Mouse (Mus musculus): ENCODE measurements around the gene Ctsf. TPM values are rescaled to one million over a fixed set of nuclear protein-coding genes. Genes with fewer than 3 reads are reported as not detected.

Gene Ctsf
- polyA plus RNA-seq, 1 experiment from 2014 or later, result 20.2 TPM

- DNase-seq (ENCODE audit: low spot score) (no peak), ATAC-seq (ENCODE audit: insufficient number of reproducible peaks, low FRiP score, low TSS enrichment, low read depth) (no peak)
- Histone ChIP-seq H3K4me1 (ENCODE audit: control insufficient read depth, insufficient read depth, low read length) (no peaks in the 10 kb centered on the region), H3K36me3 (ENCODE audit: control insufficient read depth, insufficient read depth, low read length) (no peaks in the 10 kb centered on the region), H3K9ac (ENCODE audit: low read length) (no peak overlapping the region), H3K4me3 (ENCODE audit: low read depth, low read length) (peak overlapping the region; percentile 80), H3K27ac (replicated peaks; ENCODE audit: low read depth, low read length) (no peak overlapping the region), H3K4me2 (ENCODE audit: low read depth, severe bottlenecking) (peak overlapping the region; percentile 81), H3K27me3 (ENCODE audit: control insufficient read depth, insufficient read depth, low read length) (no peaks in the 10 kb centered on the region), H3K9me3 (ENCODE audit: control insufficient read depth, low read length) (no peaks in the 10 kb centered on the region)
- 57% methylated on average over 10 of the region's 10 CpGs for WGBS
These were observed 24.4 kb downstream of the Ctsf start for GRCm38 (mm10) chr19:4879324-4879703.

GRCm38 (mm10) chr19:4883961-4884360 lies 29.0 kb downstream of the Ctsf start:
- no peaks in the 10 kb centered on the region for H3K9me3 ChIP-seq (ENCODE audit: control insufficient read depth, low read length)
- WGBS, result 84% methylated on average over 4 of the region's 4 CpGs
- no peak for DNase-seq (ENCODE audit: low spot score)
- H3K4me1 ChIP-seq (ENCODE audit: control insufficient read depth, insufficient read depth, low read length), result no peaks in the 10 kb centered on the region
- H3K27ac ChIP-seq (replicated peaks; ENCODE audit: low read depth, low read length), result no peak overlapping the region
- H3K36me3 ChIP-seq (ENCODE audit: control insufficient read depth, insufficient read depth, low read length), result no peaks in the 10 kb centered on the region
- H3K4me2 ChIP-seq (ENCODE audit: low read depth, severe bottlenecking), result no peak overlapping the region
- no peaks in the 10 kb centered on the region for H3K27me3 ChIP-seq (ENCODE audit: control insufficient read depth, insufficient read depth, low read length)
- H3K9ac ChIP-seq (ENCODE audit: low read length), result no peak overlapping the region
- ATAC-seq (ENCODE audit: insufficient number of reproducible peaks, low FRiP score, low TSS enrichment, low read depth), result no peak
- H3K4me3 ChIP-seq (ENCODE audit: low read depth, low read length), result no peak overlapping the region

GRCm38 (mm10) chr19:4889791-4890190 lies 34.9 kb downstream of the Ctsf start:
- H3K27me3 ChIP-seq (ENCODE audit: control insufficient read depth, insufficient read depth, low read length), result no peaks in the 10 kb centered on the region
- DNase-seq (ENCODE audit: low spot score) (no peak), ATAC-seq (ENCODE audit: insufficient number of reproducible peaks, low FRiP score, low TSS enrichment, low read depth) (no peak)
- H3K27ac ChIP-seq (replicated peaks; ENCODE audit: low read depth, low read length), result no peak overlapping the region
- H3K36me3 ChIP-seq (ENCODE audit: control insufficient read depth, insufficient read depth, low read length), result no peaks in the 10 kb centered on the region
- no peak overlapping the region for H3K4me2 ChIP-seq (ENCODE audit: low read depth, severe bottlenecking)
- H3K4me3 ChIP-seq (ENCODE audit: low read depth, low read length), result no peak overlapping the region
- WGBS, result 81% methylated on average over 10 of the region's 10 CpGs
- no peaks in the 10 kb centered on the region for H3K9me3 ChIP-seq (ENCODE audit: control insufficient read depth, low read length)
- no peaks in the 10 kb centered on the region for H3K4me1 ChIP-seq (ENCODE audit: control insufficient read depth, insufficient read depth, low read length)
- H3K9ac ChIP-seq (ENCODE audit: low read length), result no peak overlapping the region

- DNase-seq (ENCODE audit: low spot score) (no peak), ATAC-seq (ENCODE audit: insufficient number of reproducible peaks, low FRiP score, low TSS enrichment, low read depth) (no peak)
- Histone ChIP-seq H3K4me3 (ENCODE audit: low read depth, low read length) (no peak overlapping the region), H3K36me3 (ENCODE audit: control insufficient read depth, insufficient read depth, low read length) (no peaks in the 10 kb centered on the region), H3K9ac (ENCODE audit: low read length) (no peak overlapping the region), H3K4me1 (ENCODE audit: control insufficient read depth, insufficient read depth, low read length) (no peaks in the 10 kb centered on the region), H3K4me2 (ENCODE audit: low read depth, severe bottlenecking) (no peak overlapping the region), H3K9me3 (ENCODE audit: control insufficient read depth, low read length) (no peaks in the 10 kb centered on the region), H3K27me3 (ENCODE audit: control insufficient read depth, insufficient read depth, low read length) (no peaks in the 10 kb centered on the region), H3K27ac (replicated peaks; ENCODE audit: low read depth, low read length) (no peak overlapping the region)
- 75% methylated on average over 3 of the region's 3 CpGs for WGBS
These were observed 36.9 kb downstream of the Ctsf start for GRCm38 (mm10) chr19:4891798-4892197.

GRCm38 (mm10) chr19:4896780-4897520 lies 42.0 kb downstream of the Ctsf start:
- H3K4me3 ChIP-seq (ENCODE audit: low read depth, low read length), result no peak overlapping the region
- no peak for DNase-seq (ENCODE audit: low spot score)
- no peak overlapping the region for H3K27ac ChIP-seq (replicated peaks; ENCODE audit: low read depth, low read length)
- no peaks in the 10 kb centered on the region for H3K27me3 ChIP-seq (ENCODE audit: control insufficient read depth, insufficient read depth, low read length)
- ATAC-seq (ENCODE audit: insufficient number of reproducible peaks, low FRiP score, low TSS enrichment, low read depth), result no peak
- H3K4me1 ChIP-seq (ENCODE audit: control insufficient read depth, insufficient read depth, low read length), result no peaks in the 10 kb centered on the region
- H3K4me2 ChIP-seq (ENCODE audit: low read depth, severe bottlenecking), result no peak overlapping the region
- H3K9ac ChIP-seq (ENCODE audit: low read length), result no peak overlapping the region
- H3K36me3 ChIP-seq (ENCODE audit: control insufficient read depth, insufficient read depth, low read length), result no peaks in the 10 kb centered on the region
- no peaks in the 10 kb centered on the region for H3K9me3 ChIP-seq (ENCODE audit: control insufficient read depth, low read length)
- 50% methylated on average over 21 of the region's 21 CpGs for WGBS

GRCm38 (mm10) chr19:4898972-4899371 lies 44.0 kb downstream of the Ctsf start:
- DNase-seq (ENCODE audit: low spot score) (no peak), ATAC-seq (ENCODE audit: insufficient number of reproducible peaks, low FRiP score, low TSS enrichment, low read depth) (no peak)
- 75% methylated on average over 9 of the region's 9 CpGs for WGBS
- Histone ChIP-seq H3K9ac (ENCODE audit: low read length) (no peak overlapping the region), H3K4me2 (ENCODE audit: low read depth, severe bottlenecking) (no peak overlapping the region), H3K9me3 (ENCODE audit: control insufficient read depth, low read length) (no peaks in the 10 kb centered on the region), H3K27me3 (ENCODE audit: control insufficient read depth, insufficient read depth, low read length) (no peaks in the 10 kb centered on the region), H3K27ac (replicated peaks; ENCODE audit: low read depth, low read length) (no peak overlapping the region), H3K4me3 (ENCODE audit: low read depth, low read length) (no peak overlapping the region), H3K4me1 (ENCODE audit: control insufficient read depth, insufficient read depth, low read length) (no peaks in the 10 kb centered on the region), H3K36me3 (ENCODE audit: control insufficient read depth, insufficient read depth, low read length) (no peaks in the 10 kb centered on the region; the same call in 1 of the 2 replicates)

- no peaks in the 10 kb centered on the region for H3K4me1 ChIP-seq (ENCODE audit: control insufficient read depth, insufficient read depth, low read length)
- 79% methylated on average over 3 of the region's 3 CpGs for WGBS
- no peaks in the 10 kb centered on the region; the same call in 1 of the 2 replicates for H3K36me3 ChIP-seq (ENCODE audit: control insufficient read depth, insufficient read depth, low read length)
- ATAC-seq (ENCODE audit: insufficient number of reproducible peaks, low FRiP score, low TSS enrichment, low read depth) (no peak), DNase-seq (ENCODE audit: low spot score) (no peak)
- no peak overlapping the region for H3K4me2 ChIP-seq (ENCODE audit: low read depth, severe bottlenecking)
- no peaks in the 10 kb centered on the region for H3K27me3 ChIP-seq (ENCODE audit: control insufficient read depth, insufficient read depth, low read length)
- no peaks in the 10 kb centered on the region for H3K9me3 ChIP-seq (ENCODE audit: control insufficient read depth, low read length)
- no peak overlapping the region for H3K4me3 ChIP-seq (ENCODE audit: low read depth, low read length)
- no peak overlapping the region for H3K27ac ChIP-seq (replicated peaks; ENCODE audit: low read depth, low read length)
- no peak overlapping the region for H3K9ac ChIP-seq (ENCODE audit: low read length)
These were observed 45.0 kb downstream of the Ctsf start for GRCm38 (mm10) chr19:4899888-4900287.

- peak within 1 kb of the TSS; percentile 67 for H3K4me3 ChIP-seq (ENCODE audit: low read depth, low read length)
- no peaks in the 10 kb centered on the region for H3K4me1 ChIP-seq (ENCODE audit: control insufficient read depth, insufficient read depth, low read length)
- 0 out of 2 replicates have a peak, but pooled peaks have one; percentile 39 for ATAC-seq (ENCODE audit: insufficient number of reproducible peaks, low FRiP score, low TSS enrichment, low read depth)
- peak within 1 kb of the TSS; percentile 43 for H3K4me2 ChIP-seq (ENCODE audit: low read depth, severe bottlenecking)
- H3K27me3 ChIP-seq (ENCODE audit: control insufficient read depth, insufficient read depth, low read length), result no peaks in the 10 kb centered on the region
- H3K9me3 ChIP-seq (ENCODE audit: control insufficient read depth, low read length), result no peaks in the 10 kb centered on the region
- peak within 1 kb of the TSS; percentile 60 for H3K9ac ChIP-seq (ENCODE audit: low read length)
- H3K36me3 ChIP-seq (ENCODE audit: control insufficient read depth, insufficient read depth, low read length), result peaks cover 3% of the 10 kb centered on the region
- DNase-seq (ENCODE audit: low spot score), result peak; percentile 91
- WGBS, result 9% methylated on average over 31 of the region's 31 CpGs
- H3K27ac ChIP-seq (replicated peaks; ENCODE audit: low read depth, low read length), result no peak within 1 kb of the TSS
These were observed 51.3 kb downstream of the Ctsf start, which contains the start of gene Bbs1 for GRCm38 (mm10) chr19:4905979-4906794. TSS of gene Bbs1 (minus strand) at chr19:4906628.

Data from limb, embryonic 11.5 days (tissue).